Mouse (Mus musculus) heart, adult 2 months (tissue): ENCODE results near the gene Cyp1a2.
A peak's percentile ranks its signal among the peaks of the same experiment; 100 is the strongest.

Experiments
- CTCF ChIP-seq: fragments of 200-600 bp; IDR thresholded peaks from 2 replicates; pipeline ENCODE4 v1.8.1; 2022; ENCODE audit warnings: antibody characterized with exemption, mild to moderate bottlenecking, moderate library complexity
- POLR2A ChIP-seq: fragments of 200-500 bp; IDR thresholded peaks from 2 replicates; pipeline ENCODE4 v1.6.1; 2011; ENCODE audit warnings: mild to moderate bottlenecking, low read depth, low read length, control low read depth; ENCODE audit not compliant: insufficient read depth

- TF ChIP-seq POLR2A (no peak), CTCF (peak; percentile 48)
Measured at GRCm38 (mm10) chr9:57688158-57688557, 4.7 kb upstream of the Cyp1a2 start.
